Mouse (Mus musculus): ENCODE measurements at regions not wholly inside any gene's neighbourhood (a gene's known extent, or its start where the extent isn't known, plus 50 kb on each side); places are given as distances from the start of the nearest gene placed in this dataset.
"Not testable (repeated sequence)": the region's sequence is repeated elsewhere in the genome, so short reads cannot be mapped to it uniquely, and the experiment has no call there.

- in situ Hi-C loops (cut with MboI, MseI): no loop called here
These were observed 206.0 kb upstream of the Gap43 start for GRCm38 (mm10) chr16:42546229-42547163.

- in situ Hi-C loops (cut with MboI, MseI): no loop called here
These were observed 176.9 kb upstream of the Gap43 start for GRCm38 (mm10) chr16:42517321-42517720.

GRCm38 (mm10) chr16:42515929-42516328, 175.5 kb upstream of the Gap43 start:
- in situ Hi-C loops (cut with MboI, MseI): no loop called here

- in situ Hi-C loops (cut with MboI, MseI): no loop called here
These were observed 164.7 kb upstream of the Gap43 start for GRCm38 (mm10) chr16:42505107-42505506.

GRCm38 (mm10) chr16:42501713-42502112, 161.3 kb upstream of the Gap43 start:
- in situ Hi-C loops (cut with MboI, MseI): no loop called here

GRCm38 (mm10) chr16:42501109-42501508, 160.7 kb upstream of the Gap43 start:
- in situ Hi-C loops (cut with MboI, MseI): not testable (repeated sequence)

- in situ Hi-C loops (cut with MboI, MseI): no loop called here
These were observed 159.1 kb upstream of the Gap43 start for GRCm38 (mm10) chr16:42499514-42499913.

- in situ Hi-C loops (cut with MboI, MseI): no loop called here
These were observed 157.9 kb upstream of the Gap43 start for GRCm38 (mm10) chr16:42498368-42498767.

GRCm38 (mm10) chr16:42493596-42493995, 153.1 kb upstream of the Gap43 start:
- in situ Hi-C loops (cut with MboI, MseI): no loop called here

GRCm38 (mm10) chr16:42488745-42489144, 148.3 kb upstream of the Gap43 start:
- in situ Hi-C loops (cut with MboI, MseI): no loop called here

- in situ Hi-C loops (cut with MboI, MseI): no loop called here
These were observed 139.5 kb upstream of the Gap43 start for GRCm38 (mm10) chr16:42479978-42480377.

GRCm38 (mm10) chr16:42466976-42467375, 126.5 kb upstream of the Gap43 start:
- in situ Hi-C loops (cut with MboI, MseI): no loop called here

GRCm38 (mm10) chr16:42456335-42456984, 116.0 kb upstream of the Gap43 start:
- in situ Hi-C loops (cut with MboI, MseI): no loop called here

GRCm38 (mm10) chr16:42453338-42453737, 112.9 kb upstream of the Gap43 start:
- in situ Hi-C loops (cut with MboI, MseI): no loop called here

GRCm38 (mm10) chr16:42449840-42450444, 109.5 kb upstream of the Gap43 start:
- in situ Hi-C loops (cut with MboI, MseI): no loop called here

- in situ Hi-C loops (cut with MboI, MseI): no loop called here
These were observed 104.5 kb upstream of the Gap43 start for GRCm38 (mm10) chr16:42444863-42445423.

- in situ Hi-C loops (cut with MboI, MseI): no loop called here
These were observed 104.0 kb upstream of the Gap43 start for GRCm38 (mm10) chr16:42444408-42444862.

GRCm38 (mm10) chr16:42440822-42441221, 100.4 kb upstream of the Gap43 start:
- in situ Hi-C loops (cut with MboI, MseI): no loop called here

- in situ Hi-C loops (cut with MboI, MseI): no loop called here
These were observed 91.1 kb upstream of the Gap43 start for GRCm38 (mm10) chr16:42431529-42431928.

- in situ Hi-C loops (cut with MboI, MseI): no loop called here
These were observed 76.2 kb upstream of the Gap43 start for GRCm38 (mm10) chr16:42416673-42417072.

GRCm38 (mm10) chr16:42412031-42412430, 71.6 kb upstream of the Gap43 start:
- in situ Hi-C loops (cut with MboI, MseI): not testable (repeated sequence)

- in situ Hi-C loops (cut with MboI, MseI): no loop called here
These were observed 56.1 kb upstream of the Gap43 start for GRCm38 (mm10) chr16:42396596-42396995.

Measured in regulatory T cell (primary cell).